Mouse (Mus musculus) heart, embryonic 14.5 days (tissue): ENCODE results near the gene Slit3. TPM values are rescaled to one million over a fixed set of nuclear protein-coding genes. Genes with fewer than 3 reads are reported as not detected.

ENCODE experiments used
- ATAC-seq: fragments of 200-750 bp; cut with Nextera tagmentation; 2 replicates; pipeline ENCODE4 v1.8.0; 2017; ENCODE audit warnings: low read depth, moderate TSS enrichment; ENCODE audit not compliant: insufficient number of reproducible peaks, insufficient read depth, low FRiP score
- H3K27ac ChIP-seq, 2 experiments: fragments of 200-500 bp in 1 of 2; fragments of 300-500 bp in 1 of 2; sonication (generic) in 1 of 2; replicated peaks in 1 of 2; 2 replicates each; pipeline ENCODE4 v1.5.1; 2012 to 2014; ENCODE audit warnings: low read depth in 2 of 2, low read length in 2 of 2, control low read depth in 1 of 2, mild to moderate bottlenecking in 1 of 2, mixed read lengths in 1 of 2; ENCODE audit not compliant: control insufficient read depth in 1 of 2, insufficient read depth in 1 of 2
- H3K27me3 ChIP-seq: fragments of 300-500 bp; sonication (generic); 2 replicates; pipeline ENCODE4 v1.6.1; 2014; ENCODE audit warnings: mild to moderate bottlenecking, low read length, control low read depth; ENCODE audit not compliant: control insufficient read depth, insufficient read depth
- H3K36me3 ChIP-seq: fragments of 300-500 bp; sonication (generic); 2 replicates; pipeline ENCODE4 v1.6.1; 2014; ENCODE audit warnings: mild to moderate bottlenecking, control low read depth, low read length, mixed read lengths; ENCODE audit not compliant: control insufficient read depth, insufficient read depth
- H3K4me1 ChIP-seq, 2 experiments: fragments of 200-500 bp in 1 of 2; fragments of 300-500 bp in 1 of 2; sonication (generic) in 1 of 2; 2 replicates each; pipeline ENCODE4 v1.6.1; 2012 to 2014; ENCODE audit warnings: low read length in 2 of 2, control low read depth in 1 of 2, mixed read lengths in 1 of 2; ENCODE audit not compliant: control insufficient read depth in 2 of 2, insufficient read depth in 2 of 2
- H3K4me2 ChIP-seq: fragments of 300-500 bp; sonication (generic); 2 replicates; pipeline ENCODE4 v1.6.1; 2014; ENCODE audit warnings: mild to moderate bottlenecking, low read length
- H3K4me3 ChIP-seq, 2 experiments: fragments of 200-500 bp in 1 of 2; fragments of 300-500 bp in 1 of 2; sonication (generic) in 1 of 2; 2 replicates each; pipeline ENCODE4 v1.5.1; 2012 to 2014; ENCODE audit warnings: low read length in 2 of 2, mild to moderate bottlenecking in 2 of 2, control low read depth in 1 of 2, low read depth in 1 of 2, moderate library complexity in 1 of 2; ENCODE audit not compliant: control insufficient read depth in 1 of 2, insufficient read depth in 1 of 2
- H3K9ac ChIP-seq: fragments of 300-500 bp; sonication (generic); 2 replicates; pipeline ENCODE4 v1.6.1; 2014; ENCODE audit warnings: mild to moderate bottlenecking, low read length
- H3K9me3 ChIP-seq: fragments of 300-500 bp; sonication (generic); 2 replicates; pipeline ENCODE4 v1.6.1; 2016; ENCODE audit warnings: low read length, control low read depth; ENCODE audit not compliant: control insufficient read depth
- whole genome bisulfite sequencing: fragments of 180-500 bp; shearing (Covaris S2); extraction: QIAGEN DNeasy Blood & Tissue Kit; methylation state at CpG from one replicate; pipeline ENCODE4 v1.1.7; 2014; 5-methylcytosine and 5-hydroxymethylcytosine counted together
- polyA plus RNA-seq: library from polyadenylated mRNA; unstranded; fragments of >200 nt; fragmentation: Nextera tagmentation; extraction: Ambion mirVana; gene quantifications from 2 replicates; pipeline ENCODE4 v1.2.1, GENCODE M21; 2014

Gene Slit3
- polyA plus RNA-seq, 1 experiment from 2014 or later, result 25.7 TPM

DNA sequence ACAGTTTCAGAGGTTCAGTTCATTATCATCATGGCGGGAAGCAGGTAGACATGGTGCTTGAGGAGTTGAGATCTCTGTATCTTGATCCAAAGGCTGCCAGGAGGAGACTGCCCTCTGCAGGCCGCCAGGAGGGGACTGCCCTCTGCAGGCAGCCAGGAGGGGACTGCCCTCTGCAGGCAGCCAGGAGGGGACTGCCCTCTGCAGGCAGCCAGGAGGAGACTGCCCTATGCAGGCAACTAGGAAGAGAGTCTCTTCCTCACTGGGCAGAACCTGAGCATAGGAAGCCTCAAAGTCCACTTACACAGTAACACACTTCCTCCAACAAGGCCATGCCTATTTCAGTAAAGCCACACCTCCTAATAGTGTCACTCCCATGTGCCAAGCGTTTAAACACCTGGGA is 546.4 kb downstream of the Slit3 start:
- 49% methylated on average over 3 of the region's 3 CpGs for WGBS
- H3K27me3 ChIP-seq, result no peaks in the 10 kb centered on the region
- no peak overlapping the region for H3K27ac ChIP-seq
- no peaks in the 10 kb centered on the region for H3K36me3 ChIP-seq
- H3K9ac ChIP-seq, result no peak overlapping the region
- no peak for ATAC-seq
- no peaks in the 10 kb centered on the region for H3K9me3 ChIP-seq
- H3K4me2 ChIP-seq, result no peak overlapping the region
- H3K4me3 ChIP-seq, result no peak overlapping the region
- H3K4me1 ChIP-seq, result peaks cover 2 to 5% of the 10 kb centered on the region in 2 experiments; a peak in 2 of 4 replicates

DNA sequence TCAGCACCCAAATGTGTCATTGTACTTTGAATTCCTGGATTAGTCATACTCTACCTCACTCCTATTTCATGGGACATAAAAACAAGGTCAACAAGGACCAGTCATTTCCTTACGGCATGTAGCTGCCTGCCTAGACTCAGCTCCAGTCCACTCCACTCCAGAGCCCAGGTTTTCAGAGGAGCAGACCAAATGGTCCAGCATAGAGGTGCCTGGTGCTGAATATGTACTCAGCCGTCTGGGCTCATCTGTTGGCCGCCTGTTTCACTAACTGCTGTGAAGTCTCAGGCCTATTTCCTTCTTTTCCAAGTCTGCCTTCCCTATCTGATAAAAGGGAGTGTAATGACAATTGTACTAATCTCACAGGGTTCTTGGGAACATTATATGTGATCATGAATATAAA is 547.1 kb downstream of the Slit3 start:
- H3K9me3 ChIP-seq, result no peaks in the 10 kb centered on the region

DNA sequence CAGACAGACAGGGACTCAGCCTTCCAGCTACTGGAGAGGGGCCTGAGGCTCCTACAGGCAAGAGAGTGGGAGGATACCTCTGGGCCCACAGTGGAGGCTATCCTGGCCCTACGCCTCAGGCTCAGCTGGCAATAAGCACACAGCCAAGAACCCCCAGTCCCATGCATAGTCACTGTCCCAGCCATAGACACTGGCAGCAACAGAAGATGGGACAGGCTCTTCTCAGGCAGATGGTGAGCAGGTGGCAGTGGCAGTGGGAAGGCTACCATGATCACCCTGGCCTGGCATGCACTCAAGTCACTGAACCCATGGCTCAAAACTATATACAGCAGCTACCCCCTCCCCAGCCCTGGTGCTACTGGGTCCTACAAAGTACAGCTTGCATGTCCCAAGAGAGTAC is 547.7 kb downstream of the Slit3 start:
- ATAC-seq, result no peak
- Histone ChIP-seq H3K4me2 (no peak overlapping the region), H3K4me3 (no peak overlapping the region), H3K9ac (no peak overlapping the region), H3K4me1 (peaks cover 2 to 5% of the 10 kb centered on the region in 2 experiments; a peak in 2 of 4 replicates), H3K9me3 (no peaks in the 10 kb centered on the region), H3K27me3 (no peaks in the 10 kb centered on the region), H3K27ac (no peak overlapping the region), H3K36me3 (no peaks in the 10 kb centered on the region)
- WGBS, result 82% methylated on average over 1 of the region's 1 CpGs

More for the DNA sequence above, 547.1 kb downstream of the Slit3 start:
- Histone ChIP-seq H3K27me3 (no peaks in the 10 kb centered on the region), H3K4me3 (no peak overlapping the region), H3K4me1 (peaks cover 2 to 5% of the 10 kb centered on the region in 2 experiments; a peak in 2 of 4 replicates), H3K4me2 (no peak overlapping the region), H3K36me3 (no peaks in the 10 kb centered on the region), H3K27ac (no peak overlapping the region), H3K9ac (no peak overlapping the region)
- WGBS, result 28% methylated on average over 3 of the region's 3 CpGs
- no peak for ATAC-seq

DNA sequence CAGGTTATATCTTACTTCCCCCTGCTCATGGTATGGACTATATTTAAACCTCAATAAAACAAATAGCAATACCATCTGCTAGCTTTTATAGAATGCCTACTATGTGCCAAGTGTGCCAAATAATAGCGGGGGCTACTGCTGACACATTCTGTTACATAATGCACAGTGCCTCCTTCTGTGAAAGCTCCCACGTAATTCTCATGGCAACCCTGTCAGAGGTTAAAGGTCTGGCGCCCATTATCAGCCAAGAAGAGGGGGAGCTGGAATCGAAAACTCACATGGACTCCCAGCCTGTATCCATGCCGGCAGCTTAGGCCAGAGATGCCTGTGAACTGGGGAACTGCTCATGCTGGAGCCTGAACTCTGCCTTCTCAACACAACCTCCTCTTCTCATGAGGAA is 548.5 kb downstream of the Slit3 start:
- Histone ChIP-seq H3K4me2 (no peak overlapping the region), H3K9ac (no peak overlapping the region), H3K27ac (no peak overlapping the region), H3K9me3 (no peaks in the 10 kb centered on the region), H3K27me3 (no peaks in the 10 kb centered on the region), H3K4me3 (no peak overlapping the region), H3K4me1 (peaks cover 2 to 5% of the 10 kb centered on the region in 2 experiments; a peak in 2 of 4 replicates), H3K36me3 (no peaks in the 10 kb centered on the region)
- no peak for ATAC-seq
- WGBS, result 63% methylated on average over 5 of the region's 5 CpGs

DNA sequence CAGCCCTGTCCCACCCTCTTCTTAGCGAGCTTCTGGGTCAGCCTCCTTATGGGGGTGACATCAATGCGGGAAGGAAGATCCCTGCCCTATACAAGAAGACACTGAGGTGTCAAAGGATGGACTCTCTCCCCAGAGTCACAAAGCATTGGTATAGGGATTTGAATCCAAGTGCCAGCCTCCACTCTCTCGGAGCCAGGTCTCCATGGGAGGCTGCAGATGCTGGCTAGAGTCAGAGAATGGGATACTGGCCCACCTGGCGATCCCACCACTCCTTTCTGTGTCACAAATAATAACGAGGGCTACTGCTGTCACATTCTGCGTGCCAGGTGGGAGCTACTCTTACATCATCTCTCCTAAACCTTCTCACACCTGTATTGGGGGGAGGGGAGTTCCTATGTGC is 549.2 kb downstream of the Slit3 start:
- no peak overlapping the region for H3K9ac ChIP-seq
- no peaks in the 10 kb centered on the region for H3K36me3 ChIP-seq
- H3K4me2 ChIP-seq, result no peak overlapping the region
- peaks cover 2 to 5% of the 10 kb centered on the region in 2 experiments; a peak in 2 of 4 replicates for H3K4me1 ChIP-seq
- H3K27ac ChIP-seq, result no peak overlapping the region
- H3K9me3 ChIP-seq, result no peaks in the 10 kb centered on the region
- ATAC-seq, result no peak
- H3K27me3 ChIP-seq, result no peaks in the 10 kb centered on the region
- H3K4me3 ChIP-seq, result no peak overlapping the region
- 78% methylated on average over 6 of the region's 6 CpGs for WGBS

DNA sequence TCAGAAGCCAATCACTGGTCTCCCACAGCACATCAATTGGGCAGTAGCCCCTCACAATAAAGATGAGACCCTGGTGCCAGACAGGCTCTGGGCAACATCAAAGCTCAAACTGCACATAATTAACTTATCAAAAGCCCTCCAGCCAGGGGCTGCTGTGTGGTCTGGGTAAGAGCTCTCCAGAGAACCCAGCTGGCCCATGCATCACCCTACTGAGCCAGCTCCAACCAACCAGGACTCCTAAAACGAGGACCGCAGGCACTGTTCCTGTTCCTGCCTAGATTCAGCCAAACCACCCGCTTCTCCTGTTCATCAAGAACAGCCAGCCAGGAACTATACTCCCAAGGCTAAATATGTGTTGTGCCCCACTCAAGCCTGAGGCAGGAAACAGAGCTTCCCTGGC is 549.7 kb downstream of the Slit3 start:
- no peaks in the 10 kb centered on the region for H3K9me3 ChIP-seq
- H3K36me3 ChIP-seq, result no peaks in the 10 kb centered on the region
- no peak overlapping the region for H3K27ac ChIP-seq
- no peak overlapping the region for H3K9ac ChIP-seq
- ATAC-seq, result no peak
- no peak overlapping the region for H3K4me3 ChIP-seq
- WGBS, result 63% methylated on average over 3 of the region's 3 CpGs
- H3K4me1 ChIP-seq, result peaks cover 2 to 5% of the 10 kb centered on the region in 2 experiments; a peak in 2 of 4 replicates
- no peak overlapping the region for H3K4me2 ChIP-seq
- no peaks in the 10 kb centered on the region for H3K27me3 ChIP-seq

DNA sequence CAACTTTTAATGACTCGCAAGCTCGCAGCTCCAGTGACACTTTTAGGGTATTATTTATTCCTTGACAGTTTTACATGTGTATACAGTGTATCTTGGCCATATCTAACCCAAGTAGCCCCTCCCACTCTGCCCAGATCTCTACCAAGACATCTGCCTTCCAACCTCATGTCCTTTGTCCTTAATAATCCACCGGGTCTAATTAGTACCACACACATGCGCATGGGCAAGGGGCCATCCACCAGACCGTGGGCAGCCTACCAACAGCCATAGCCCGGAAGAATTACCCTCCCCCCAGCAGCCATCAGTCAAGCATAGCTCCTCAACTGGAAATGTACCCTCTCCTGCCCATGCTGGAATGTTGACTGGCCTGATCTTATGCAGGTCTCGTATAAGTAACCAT is 552.0 kb downstream of the Slit3 start:
- Histone ChIP-seq H3K4me2 (no peak overlapping the region), H3K36me3 (no peaks in the 10 kb centered on the region), H3K27me3 (no peaks in the 10 kb centered on the region), H3K9me3 (no peaks in the 10 kb centered on the region), H3K4me1 (peaks cover 2 to 5% of the 10 kb centered on the region in 2 experiments; a peak in 2 of 4 replicates), H3K4me3 (no peak overlapping the region), H3K27ac (no peak overlapping the region), H3K9ac (no peak overlapping the region)
- no peak for ATAC-seq
- 90% methylated on average over 7 of the region's 7 CpGs for WGBS

DNA sequence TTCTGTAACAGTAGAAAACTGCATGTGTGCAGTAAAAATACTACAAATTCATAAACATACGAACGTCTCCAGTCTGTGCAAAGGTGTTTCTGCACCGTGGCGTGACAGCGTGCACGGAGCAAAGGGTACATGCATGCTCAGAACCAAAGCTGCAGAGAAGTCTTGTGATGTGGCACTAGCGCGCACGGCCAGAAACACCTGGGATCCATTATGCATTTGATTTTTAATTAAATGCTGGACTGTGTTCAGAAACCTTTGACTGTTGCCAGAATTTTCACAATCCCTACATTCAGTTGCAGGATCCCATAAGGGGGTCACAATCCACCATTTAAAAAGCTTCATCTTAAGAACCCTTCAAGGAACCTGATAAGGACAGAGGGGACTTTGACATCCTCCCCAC is 553.2 kb downstream of the Slit3 start:
- Histone ChIP-seq H3K9me3 (no peaks in the 10 kb centered on the region), H3K27me3 (no peaks in the 10 kb centered on the region), H3K4me2 (no peak overlapping the region), H3K4me1 (no peaks in the 10 kb centered on the region), H3K36me3 (no peaks in the 10 kb centered on the region), H3K9ac (no peak overlapping the region), H3K4me3 (no peak overlapping the region), H3K27ac (no peak overlapping the region)
- 94% methylated on average over 9 of the region's 9 CpGs for WGBS
- no peak for ATAC-seq
